Mouse (Mus musculus) limb, embryonic 10.5 days (tissue): Measurements from ENCODE around the gene Ppp4r1. TPM values are rescaled to one million over a fixed set of nuclear protein-coding genes. Genes with fewer than 3 reads are reported as not detected.

ENCODE experiments used
- DNase-seq: peaks from one replicate; pipeline ENCODE4 v3.0.0-alpha.2; 2017; ENCODE audit warnings: low spot score
- H3K27ac ChIP-seq: fragments of 300-500 bp; sonication (generic); 2 replicates; pipeline ENCODE4 v1.5.1; 2016; ENCODE audit warnings: mild to moderate bottlenecking
- H3K27me3 ChIP-seq: fragments of 300-500 bp; sonication (generic); 2 replicates; pipeline ENCODE4 v1.6.1; 2016; ENCODE audit warnings: low read depth, mild to moderate bottlenecking; ENCODE audit not compliant: poor library complexity, severe bottlenecking
- H3K36me3 ChIP-seq: fragments of 300-500 bp; sonication (generic); 2 replicates; pipeline ENCODE4 v1.6.1; 2016; ENCODE audit warnings: mild to moderate bottlenecking, moderate library complexity
- H3K4me1 ChIP-seq: fragments of 300-500 bp; sonication (generic); 2 replicates; pipeline ENCODE4 v1.6.1; 2016
- H3K4me3 ChIP-seq: fragments of 300-500 bp; sonication (generic); 2 replicates; pipeline ENCODE4 v1.5.1; 2016; ENCODE audit warnings: mild to moderate bottlenecking, moderate library complexity
- H3K9me3 ChIP-seq: fragments of 300-500 bp; sonication (generic); replicated peaks from 2 replicates; pipeline ENCODE4 v1.6.1; 2016; ENCODE audit warnings: mild to moderate bottlenecking
- WGBS: fragments of 180-500 bp; shearing (Covaris S2); methylation state at CpG from one replicate; pipeline ENCODE4 v1.1.7; 2016; 5-methylcytosine and 5-hydroxymethylcytosine counted together
- polyA plus RNA-seq: library from polyadenylated mRNA; unstranded; fragments of >200 nt; fragmentation: Nextera tagmentation; extraction: Ambion mirVana; gene quantifications from 2 replicates; pipeline ENCODE4 v1.2.1, GENCODE M21; 2016

The Ppp4r1 gene
- polyA plus RNA-seq, 1 experiment from 2014 or later = 67.5 TPM

GRCm38 (mm10) chr17:65873834-65874233 is 91.5 kb downstream of the Ppp4r1 start:
- H3K27ac ChIP-seq = no peak overlapping the region
- H3K4me1 ChIP-seq = peaks cover 18% of the 10 kb centered on the region
- no peak for DNase-seq
- no peaks in the 10 kb centered on the region for H3K27me3 ChIP-seq
- H3K4me3 ChIP-seq = no peak overlapping the region
- WGBS = 94% methylated on average over 11 of the region's 11 CpGs
- no peaks in the 10 kb centered on the region for H3K9me3 ChIP-seq
- 0 out of 2 replicates have a peak, but pooled peaks cover 3% of the 10 kb centered on the region for H3K36me3 ChIP-seq

GRCm38 (mm10) chr17:65877026-65877425 is 94.7 kb downstream of the Ppp4r1 start:
- Histone ChIP-seq H3K9me3 (no peaks in the 10 kb centered on the region), H3K36me3 (0 out of 2 replicates have a peak, but pooled peaks cover 3% of the 10 kb centered on the region), H3K4me1 (peaks cover 12% of the 10 kb centered on the region), H3K27me3 (no peaks in the 10 kb centered on the region), H3K27ac (no peak overlapping the region), H3K4me3 (no peak overlapping the region)
- WGBS = 58% methylated on average over 6 of the region's 6 CpGs
- no peak for DNase-seq

GRCm38 (mm10) chr17:65884061-65884669 is 101.8 kb downstream of the Ppp4r1 start:
- DNase-seq = no peak
- under 1% methylated on average over 56 of the region's 56 CpGs for WGBS
- H3K9me3 ChIP-seq = no peaks in the 10 kb centered on the region
- peak overlapping the region; percentile 90 for H3K4me3 ChIP-seq
- no peaks in the 10 kb centered on the region for H3K27me3 ChIP-seq
- H3K36me3 ChIP-seq = no peaks in the 10 kb centered on the region
- peak overlapping the region; percentile 91 for H3K27ac ChIP-seq
- peaks cover 22% of the 10 kb centered on the region for H3K4me1 ChIP-seq

- peak overlapping the region; percentile 91 for H3K27ac ChIP-seq
- H3K36me3 ChIP-seq = no peaks in the 10 kb centered on the region
These were observed 102.5 kb downstream of the Ppp4r1 start for GRCm38 (mm10) chr17:65884691-65885397.

DNA sequence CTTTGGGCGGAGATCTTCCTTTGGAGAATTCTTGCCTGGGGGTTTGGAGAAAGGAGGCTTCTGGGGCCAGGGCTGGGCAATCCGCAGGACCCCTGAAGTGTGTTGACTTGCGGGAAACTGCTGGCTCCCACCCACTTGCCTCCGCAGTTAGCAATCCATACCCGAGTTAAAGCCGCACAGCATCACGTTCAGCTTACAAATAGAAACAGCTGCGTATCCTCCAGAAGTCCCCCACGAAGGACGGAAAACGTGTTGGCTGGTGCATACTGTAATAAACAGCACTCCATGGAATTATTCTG is 103.0 kb downstream of the Ppp4r1 start:
- Histone ChIP-seq H3K36me3 (no peaks in the 10 kb centered on the region), H3K4me1 (peaks cover 22% of the 10 kb centered on the region), H3K9me3 (no peaks in the 10 kb centered on the region), H3K4me3 (peak overlapping the region; percentile 90), H3K27ac (peak overlapping the region; percentile 91), H3K27me3 (no peaks in the 10 kb centered on the region)
- DNase-seq = no peak
- WGBS = 0% methylated on average over 11 of the region's 11 CpGs

More at GRCm38 (mm10) chr17:65884691-65885397, 102.5 kb downstream of the Ppp4r1 start:
- H3K9me3 ChIP-seq = no peaks in the 10 kb centered on the region
- H3K4me3 ChIP-seq = peak overlapping the region; percentile 90
- peak; percentile 98 for DNase-seq
- no peaks in the 10 kb centered on the region for H3K27me3 ChIP-seq
- under 1% methylated on average over 67 of the region's 67 CpGs for WGBS
- H3K4me1 ChIP-seq = peaks cover 22% of the 10 kb centered on the region

GRCm38 (mm10) chr17:65885697-65886529 is 103.5 kb downstream of the Ppp4r1 start, which contains the start of gene Ralbp1:
Gene Ralbp1, minus strand, starts transcription at chr17:65885798.
- no peaks in the 10 kb centered on the region for H3K36me3 ChIP-seq
- 11% methylated on average over 14 of the region's 14 CpGs for WGBS
- H3K27me3 ChIP-seq = no peaks in the 10 kb centered on the region
- peak; percentile 53 for DNase-seq
- H3K9me3 ChIP-seq = no peaks in the 10 kb centered on the region
- peaks cover 22% of the 10 kb centered on the region for H3K4me1 ChIP-seq
- peak within 1 kb of the TSS; percentile 91 for H3K27ac ChIP-seq
- H3K4me3 ChIP-seq = peak within 1 kb of the TSS; percentile 90

GRCm38 (mm10) chr17:65886571-65886970 is 104.2 kb downstream of the Ppp4r1 start:
- Histone ChIP-seq H3K27ac (peak overlapping the region; percentile 91), H3K4me3 (peak overlapping the region; percentile 90), H3K36me3 (no peaks in the 10 kb centered on the region), H3K9me3 (no peaks in the 10 kb centered on the region), H3K27me3 (no peaks in the 10 kb centered on the region), H3K4me1 (peaks cover 22% of the 10 kb centered on the region)
- no peak for DNase-seq
- 83% methylated on average over 9 of the region's 9 CpGs for WGBS

DNA sequence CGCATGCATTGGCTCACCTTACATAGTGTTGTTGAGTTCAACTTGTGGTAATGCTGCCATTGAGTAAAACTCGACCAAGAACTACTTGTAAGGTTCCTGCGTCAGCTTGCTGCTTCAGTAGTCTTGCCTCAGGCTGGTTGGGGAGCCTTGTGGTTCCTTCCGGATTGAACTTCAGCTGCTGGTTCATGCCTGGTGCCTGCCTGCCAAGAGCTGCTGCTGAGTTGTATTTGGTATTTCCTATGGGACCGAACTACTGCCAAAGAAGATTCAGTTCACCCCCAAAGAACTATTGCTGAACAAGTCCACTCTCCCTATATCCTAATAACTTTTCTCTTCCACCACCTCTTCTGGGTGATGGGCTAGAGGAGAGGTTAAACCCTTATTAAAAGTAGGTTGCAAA is 107.1 kb downstream of the Ppp4r1 start:
- DNase-seq = no peak

More for the DNA sequence above, 107.1 kb downstream of the Ppp4r1 start:
- no peaks in the 10 kb centered on the region for H3K9me3 ChIP-seq
- 86% methylated on average over 5 of the region's 5 CpGs for WGBS
- peaks cover 14% of the 10 kb centered on the region for H3K4me1 ChIP-seq
- no peaks in the 10 kb centered on the region for H3K27me3 ChIP-seq
- no peak overlapping the region for H3K27ac ChIP-seq
- H3K36me3 ChIP-seq = no peaks in the 10 kb centered on the region
- no peak overlapping the region for H3K4me3 ChIP-seq

Other genes starting within 250 kb of the Ppp4r1 start
- 0.13 and 0.16 TPM in 2 replicates for gene Tmem232, start 241.8 kb upstream of the Ppp4r1 start, polyA plus RNA-seq
- gene Vapa, start 169.0 kb upstream of the Ppp4r1 start, polyA plus RNA-seq = 165 TPM in 2 replicates
- not detected in 2 replicates for gene Txndc2, start 140.4 kb upstream of the Ppp4r1 start, polyA plus RNA-seq
- gene Rab31, start 9.8 kb upstream of the Ppp4r1 start, polyA plus RNA-seq = 51.7 and 52.3 TPM in 2 replicates
- 53.4 and 64.7 TPM in 2 replicates for gene Ralbp1, start 103.2 kb downstream of the Ppp4r1 start, polyA plus RNA-seq
- 83.6 and 109 TPM in 2 replicates for gene Twsg1, start 168.7 kb downstream of the Ppp4r1 start, polyA plus RNA-seq